Mouse (Mus musculus) hindbrain, embryonic 16.5 days (tissue): Measurements from ENCODE around the gene Myo18b. TPM values are rescaled to one million over a fixed set of nuclear protein-coding genes. Genes with fewer than 3 reads are reported as not detected.

Source experiments
- ATAC-seq: fragments of 200-750 bp; cut with Nextera tagmentation; 2 replicates; pipeline ENCODE4 v1.8.0; 2017; ENCODE audit warnings: moderate TSS enrichment, moderate library complexity
- H3K27ac ChIP-seq: fragments of 300-500 bp; sonication (generic); 2 replicates; pipeline ENCODE4 v1.5.1; 2014; ENCODE audit warnings: low read depth, mild to moderate bottlenecking, control low read depth, low read length, moderate library complexity
- H3K27me3 ChIP-seq: fragments of 300-500 bp; sonication (generic); replicated peaks from 2 replicates; pipeline ENCODE4 v1.6.1; 2014; ENCODE audit warnings: low read length; ENCODE audit not compliant: control insufficient read depth, insufficient read depth
- H3K36me3 ChIP-seq: fragments of 300-500 bp; sonication (generic); 2 replicates; pipeline ENCODE4 v1.6.1; 2014; ENCODE audit warnings: mild to moderate bottlenecking, low read length, moderate library complexity, mixed read lengths; ENCODE audit not compliant: control insufficient read depth, insufficient read depth
- H3K4me1 ChIP-seq: fragments of 300-500 bp; sonication (generic); 2 replicates; pipeline ENCODE4 v1.6.1; 2014; ENCODE audit warnings: low read depth, low read length; ENCODE audit not compliant: control insufficient read depth, insufficient read depth
- H3K4me2 ChIP-seq: fragments of 300-500 bp; sonication (generic); 2 replicates; pipeline ENCODE4 v1.6.1; 2014; ENCODE audit warnings: mild to moderate bottlenecking, low read length, control low read depth, moderate library complexity
- H3K4me3 ChIP-seq: fragments of 300-500 bp; sonication (generic); 2 replicates; pipeline ENCODE4 v1.5.1; 2014; ENCODE audit warnings: mild to moderate bottlenecking, low read length, control low read depth, moderate library complexity
- H3K9ac ChIP-seq: fragments of 300-500 bp; sonication (generic); 2 replicates; pipeline ENCODE4 v1.6.1; 2014; ENCODE audit warnings: low read depth, mild to moderate bottlenecking, control low read depth, low read length, moderate library complexity
- H3K9me3 ChIP-seq: fragments of 300-500 bp; sonication (generic); 2 replicates; pipeline ENCODE4 v1.6.1; 2014; ENCODE audit warnings: mild to moderate bottlenecking, low read length, moderate library complexity; ENCODE audit not compliant: control insufficient read depth
- WGBS: fragments of 180-500 bp; shearing (Covaris S2); extraction: QIAGEN DNeasy Blood & Tissue Kit; methylation state at CpG from one replicate; pipeline ENCODE4 v1.1.7; 2014; 5-methylcytosine and 5-hydroxymethylcytosine counted together
- polyA plus RNA-seq: library from polyadenylated mRNA; unstranded; fragments of >200 nt; fragmentation: Nextera tagmentation; extraction: Ambion mirVana; gene quantifications from 2 replicates; pipeline ENCODE4 v1.2.1, GENCODE M21; 2015

Gene Myo18b
- polyA plus RNA-seq, 1 experiment from 2014 or later = 1.2 TPM

- H3K36me3 ChIP-seq = no peaks in the 10 kb centered on the region
- no peak overlapping the region for H3K27ac ChIP-seq
- no peaks in the 10 kb centered on the region for H3K9me3 ChIP-seq
- H3K9ac ChIP-seq = no peak overlapping the region
- H3K27me3 ChIP-seq = peaks cover 3% of the 10 kb centered on the region; the same call in 1 of the 2 replicates
- H3K4me1 ChIP-seq = no peaks in the 10 kb centered on the region
- no peak for ATAC-seq
- no peak overlapping the region for H3K4me2 ChIP-seq
- 66% methylated on average over 15 of the region's 15 CpGs for WGBS
- H3K4me3 ChIP-seq = no peak overlapping the region
Observed at GRCm38 (mm10) chr5:112776781-112777405, 119.3 kb downstream of the Myo18b start.

GRCm38 (mm10) chr5:112773429-112773828 is 122.7 kb downstream of the Myo18b start:
- Histone ChIP-seq H3K9me3 (no peaks in the 10 kb centered on the region), H3K4me2 (no peak overlapping the region), H3K27me3 (peaks cover 3% of the 10 kb centered on the region; the same call in 1 of the 2 replicates), H3K36me3 (no peaks in the 10 kb centered on the region), H3K9ac (no peak overlapping the region), H3K4me1 (no peaks in the 10 kb centered on the region), H3K27ac (no peak overlapping the region), H3K4me3 (no peak overlapping the region)
- no peak for ATAC-seq
- WGBS = 17% methylated on average over 4 of the region's 4 CpGs

- H3K27ac ChIP-seq = no peak overlapping the region
Observed at GRCm38 (mm10) chr5:112771376-112771901, 124.7 kb downstream of the Myo18b start.

GRCm38 (mm10) chr5:112769721-112770119 is 126.4 kb downstream of the Myo18b start:
- 16% methylated on average over 4 of the region's 4 CpGs for WGBS
- Histone ChIP-seq H3K27ac (no peak overlapping the region), H3K9ac (no peak overlapping the region), H3K36me3 (no peaks in the 10 kb centered on the region), H3K4me3 (no peak overlapping the region), H3K9me3 (no peaks in the 10 kb centered on the region), H3K4me1 (no peaks in the 10 kb centered on the region), H3K27me3 (no peaks in the 10 kb centered on the region), H3K4me2 (no peak overlapping the region)
- 0 out of 2 replicates have a peak, but pooled peaks have one; percentile 31 for ATAC-seq

More at GRCm38 (mm10) chr5:112771376-112771901, 124.7 kb downstream of the Myo18b start:
- no peaks in the 10 kb centered on the region for H3K27me3 ChIP-seq
- H3K4me2 ChIP-seq = no peak overlapping the region
- no peak overlapping the region for H3K9ac ChIP-seq
- H3K9me3 ChIP-seq = no peaks in the 10 kb centered on the region
- 57% methylated on average over 6 of the region's 6 CpGs for WGBS
- H3K4me3 ChIP-seq = no peak overlapping the region
- no peaks in the 10 kb centered on the region for H3K36me3 ChIP-seq
- ATAC-seq = no peak
- H3K4me1 ChIP-seq = no peaks in the 10 kb centered on the region

DNA sequence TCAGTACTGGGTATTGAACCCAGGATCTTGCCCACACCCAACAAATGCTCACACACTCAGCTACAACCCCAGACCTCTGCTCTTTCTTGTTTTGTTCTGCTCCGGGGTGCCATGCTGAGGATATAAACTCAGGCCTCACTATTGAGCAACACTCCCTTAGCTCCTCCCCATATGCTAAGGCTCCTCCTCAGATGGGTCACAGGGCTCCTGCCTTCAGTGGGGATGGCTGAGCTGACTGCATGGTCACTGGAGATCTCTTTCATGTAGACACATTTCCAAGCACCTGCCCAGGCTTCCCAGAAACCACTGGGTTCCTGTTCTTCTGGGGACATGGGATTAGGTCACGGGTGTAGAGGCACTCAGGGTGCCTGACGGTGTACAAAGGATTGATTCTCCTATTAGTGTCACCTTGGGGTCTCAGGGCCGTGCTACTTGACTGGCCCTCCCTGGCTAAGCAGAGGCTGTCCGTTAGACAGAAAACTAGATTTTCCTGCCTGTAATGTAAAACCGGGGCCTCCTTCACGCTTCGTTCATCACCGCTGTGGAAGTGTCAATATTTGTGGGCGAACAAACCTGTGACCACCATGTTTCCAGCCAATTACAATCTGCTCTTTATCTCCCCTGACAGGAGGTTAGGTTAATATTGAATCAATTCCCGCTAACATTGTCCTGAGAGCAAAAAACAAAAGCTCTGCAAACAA is 127.0 kb downstream of the Myo18b start:
- H3K27me3 ChIP-seq = no peaks in the 10 kb centered on the region
- no peaks in the 10 kb centered on the region for H3K9me3 ChIP-seq
- H3K9ac ChIP-seq = no peak overlapping the region
- H3K4me3 ChIP-seq = no peak overlapping the region
- no peaks in the 10 kb centered on the region for H3K36me3 ChIP-seq
- H3K4me1 ChIP-seq = no peaks in the 10 kb centered on the region
- no peak overlapping the region for H3K4me2 ChIP-seq
- ATAC-seq = no peak
- WGBS = 31% methylated on average over 11 of the region's 11 CpGs
- H3K27ac ChIP-seq = no peak overlapping the region

DNA sequence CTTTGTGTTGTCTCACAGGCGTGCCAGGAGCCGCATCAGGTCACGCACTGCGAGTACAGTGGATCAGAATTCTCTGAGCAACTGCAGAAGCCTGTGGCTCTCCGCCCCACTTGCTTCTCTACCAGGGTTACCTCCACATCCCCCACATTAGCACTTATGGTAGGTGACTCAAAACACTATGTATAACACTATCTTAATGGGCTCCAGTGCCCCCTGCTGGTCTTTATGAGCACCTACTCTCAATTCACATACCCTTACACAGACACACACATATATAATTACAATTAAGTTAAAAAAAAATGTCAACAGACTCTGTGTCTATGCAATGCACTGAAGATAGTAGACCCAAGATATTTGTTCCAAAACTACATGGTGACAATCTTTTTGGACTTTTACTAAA is 127.6 kb downstream of the Myo18b start:
- no peak overlapping the region for H3K27ac ChIP-seq
- H3K4me2 ChIP-seq = no peak overlapping the region
- H3K27me3 ChIP-seq = no peaks in the 10 kb centered on the region
- ATAC-seq = no peak
- no peaks in the 10 kb centered on the region for H3K36me3 ChIP-seq
- H3K4me1 ChIP-seq = no peaks in the 10 kb centered on the region
- H3K4me3 ChIP-seq = no peak overlapping the region
- no peak overlapping the region for H3K9ac ChIP-seq
- WGBS = 96% methylated on average over 5 of the region's 5 CpGs
- H3K9me3 ChIP-seq = no peaks in the 10 kb centered on the region

GRCm38 (mm10) chr5:112761415-112762075 is 134.6 kb downstream of the Myo18b start:
- Histone ChIP-seq H3K36me3 (no peaks in the 10 kb centered on the region), H3K9ac (no peak overlapping the region), H3K4me2 (no peak overlapping the region), H3K27me3 (peaks cover 2% of the 10 kb centered on the region; the same call in 1 of the 2 replicates), H3K9me3 (no peaks in the 10 kb centered on the region), H3K4me3 (no peak overlapping the region), H3K4me1 (no peaks in the 10 kb centered on the region), H3K27ac (no peak overlapping the region)
- no peak for ATAC-seq
- 84% methylated on average over 3 of the region's 3 CpGs for WGBS

DNA sequence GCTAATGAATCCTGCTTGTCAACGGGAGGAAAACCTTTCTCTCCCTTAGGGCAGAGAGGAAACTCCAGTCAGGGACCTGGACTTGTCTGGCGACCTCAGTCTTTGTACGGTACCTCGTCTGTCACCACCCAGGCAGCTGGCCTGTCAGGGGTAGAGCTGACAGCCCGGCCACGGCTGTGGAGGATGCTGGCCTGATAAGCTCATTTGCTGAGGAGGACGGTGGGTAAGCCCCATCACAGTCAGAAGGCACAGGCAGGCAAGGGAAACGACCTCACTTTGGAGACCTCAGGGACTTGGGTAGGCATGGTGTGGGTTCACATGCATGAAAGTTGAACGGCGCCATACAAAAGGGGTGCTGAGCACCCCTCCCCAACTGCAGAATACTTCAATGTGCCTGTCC is 140.6 kb downstream of the Myo18b start:
- Histone ChIP-seq H3K27ac (0 out of 2 replicates have a peak overlapping the region, but pooled peaks have one; percentile 31), H3K27me3 (peaks cover 2% of the 10 kb centered on the region; the same call in 1 of the 2 replicates), H3K9me3 (no peaks in the 10 kb centered on the region), H3K4me1 (peaks cover 6% of the 10 kb centered on the region; the same call in 1 of the 2 replicates), H3K4me3 (no peak overlapping the region), H3K36me3 (no peaks in the 10 kb centered on the region), H3K4me2 (no peak overlapping the region), H3K9ac (no peak overlapping the region)
- 26% methylated on average over 10 of the region's 10 CpGs for WGBS
- no peak for ATAC-seq

GRCm38 (mm10) chr5:112749634-112750033 is 146.5 kb downstream of the Myo18b start:
- 52% methylated on average over 5 of the region's 5 CpGs for WGBS
- no peaks in the 10 kb centered on the region for H3K27me3 ChIP-seq
- no peak for ATAC-seq
- no peak overlapping the region for H3K4me2 ChIP-seq
- no peak overlapping the region for H3K4me3 ChIP-seq
- no peak overlapping the region for H3K9ac ChIP-seq
- peaks cover 19% of the 10 kb centered on the region for H3K4me1 ChIP-seq
- no peak overlapping the region for H3K27ac ChIP-seq
- H3K36me3 ChIP-seq = no peaks in the 10 kb centered on the region
- H3K9me3 ChIP-seq = no peaks in the 10 kb centered on the region
